Mouse (Mus musculus): Measurements from ENCODE around the gene Scube3. TPM values are rescaled to one million over a fixed set of nuclear protein-coding genes. Genes with fewer than 3 reads are reported as not detected.

The Scube3 gene
- under 1 TPM; 0.17 to 0.20 TPM for total RNA-seq (2021)
- long read RNA-seq, experiment 1 = 0 reads
- long read RNA-seq, experiment 2 = 0 reads

GRCm38 (mm10) chr17:28141771-28142699, at the start of gene Scube3:
Gene Scube3, plus strand, starts transcription at chr17:28142141.
- peak; percentile 36 for DNase-seq
- no peak within 1 kb of the TSS for H3K27ac ChIP-seq
- peak within 1 kb of the TSS; percentile 73 for H3K4me3 ChIP-seq
- intact Hi-C loops (cut with DNase I) = no loop called here
- no peak for TF ChIP-seq CTCF (IDR thresholded peaks at IDR 0.05)

- Histone ChIP-seq H3K27ac (no peak overlapping the region), H3K4me3 (no peak overlapping the region)
- no peak for DNase-seq
- intact Hi-C loops (cut with DNase I) = no loop called here
- TF ChIP-seq CTCF (IDR thresholded peaks at IDR 0.05) = peak; percentile 28; the same call in 1 of the 2 replicates
Measured at GRCm38 (mm10) chr17:28092297-28092696, 49.6 kb upstream of the Scube3 start.

- no peak for DNase-seq
- Histone ChIP-seq H3K27ac (no peak overlapping the region), H3K4me3 (no peak overlapping the region)
- TF ChIP-seq CTCF (IDR thresholded peaks at IDR 0.05) = peak; percentile 29; the same call in 1 of the 2 replicates
- intact Hi-C loops (cut with DNase I) = no loop called here
Measured at GRCm38 (mm10) chr17:28093837-28094236, 48.1 kb upstream of the Scube3 start.

GRCm38 (mm10) chr17:28096418-28096817, 45.5 kb upstream of the Scube3 start:
- Histone ChIP-seq H3K27ac (no peak overlapping the region), H3K4me3 (no peak overlapping the region)
- DNase-seq = no peak
- intact Hi-C loops (cut with DNase I) = no loop called here
- TF ChIP-seq CTCF (IDR thresholded peaks at IDR 0.05) = no peak

GRCm38 (mm10) chr17:28097308-28097707, 44.6 kb upstream of the Scube3 start:
- no peak overlapping the region for H3K4me3 ChIP-seq
- DNase-seq = no peak
- no peak overlapping the region for H3K27ac ChIP-seq
- intact Hi-C loops (cut with DNase I) = no loop called here
- TF ChIP-seq CTCF (IDR thresholded peaks at IDR 0.05) = no peak

GRCm38 (mm10) chr17:28099086-28099485, 42.9 kb upstream of the Scube3 start:
- Histone ChIP-seq H3K27ac (no peak overlapping the region), H3K4me3 (no peak overlapping the region)
- no peak for TF ChIP-seq CTCF (IDR thresholded peaks at IDR 0.05)
- no peak for DNase-seq
- intact Hi-C loops (cut with DNase I) = no loop called here

- no peak overlapping the region for H3K4me3 ChIP-seq
- no peak overlapping the region for H3K27ac ChIP-seq
- TF ChIP-seq CTCF (IDR thresholded peaks at IDR 0.05) = peak; percentile 8; the same call in 1 of the 2 replicates
- no peak for DNase-seq
- intact Hi-C loops (cut with DNase I) = no loop called here
Measured at GRCm38 (mm10) chr17:28100669-28101068, 41.3 kb upstream of the Scube3 start.

- H3K4me3 ChIP-seq = no peak overlapping the region
- TF ChIP-seq CTCF (IDR thresholded peaks at IDR 0.05) = no peak
- H3K27ac ChIP-seq = no peak overlapping the region
- intact Hi-C loops (cut with DNase I) = no loop called here
- DNase-seq = no peak
Measured at GRCm38 (mm10) chr17:28101284-28101887, 40.6 kb upstream of the Scube3 start.

GRCm38 (mm10) chr17:28101902-28102319, 40.0 kb upstream of the Scube3 start:
- H3K27ac ChIP-seq = no peak overlapping the region
- TF ChIP-seq CTCF (IDR thresholded peaks at IDR 0.05) = no peak
- intact Hi-C loops (cut with DNase I) = no loop called here
- DNase-seq = no peak
- H3K4me3 ChIP-seq = no peak overlapping the region

GRCm38 (mm10) chr17:28104416-28104815, 37.5 kb upstream of the Scube3 start:
- intact Hi-C loops (cut with DNase I) = no loop called here
- no peak for DNase-seq
- TF ChIP-seq CTCF (IDR thresholded peaks at IDR 0.05) = no peak
- Histone ChIP-seq H3K4me3 (no peak overlapping the region), H3K27ac (no peak overlapping the region)

- intact Hi-C loops (cut with DNase I) = no loop called here
- no peak for DNase-seq
- Histone ChIP-seq H3K4me3 (no peak overlapping the region), H3K27ac (no peak overlapping the region)
- peak; percentile 39 for TF ChIP-seq CTCF (IDR thresholded peaks at IDR 0.05)
Measured at GRCm38 (mm10) chr17:28106352-28106751, 35.6 kb upstream of the Scube3 start.

GRCm38 (mm10) chr17:28107275-28107674, 34.7 kb upstream of the Scube3 start:
- Histone ChIP-seq H3K4me3 (no peak overlapping the region), H3K27ac (no peak overlapping the region)
- no peak for DNase-seq
- intact Hi-C loops (cut with DNase I) = no loop called here
- no peak for TF ChIP-seq CTCF (IDR thresholded peaks at IDR 0.05)

- no peak for DNase-seq
- intact Hi-C loops (cut with DNase I) = no loop called here
- no peak overlapping the region for H3K4me3 ChIP-seq
- no peak for TF ChIP-seq CTCF (IDR thresholded peaks at IDR 0.05)
- no peak overlapping the region for H3K27ac ChIP-seq
Measured at GRCm38 (mm10) chr17:28112266-28112665, 29.7 kb upstream of the Scube3 start.
